Mouse (Mus musculus): Measurements from ENCODE around the gene Mrpl20.
"Not testable (repeated sequence)": the region's sequence is repeated elsewhere in the genome, so short reads cannot be mapped to it uniquely, and the experiment has no call there.

The Mrpl20 gene

GRCm38 (mm10) chr4:155784081-155784701 lies 18.5 kb upstream of the Mrpl20 start:
- peak; percentile 79 for DNase-seq

- no peak for DNase-seq
Measured at GRCm38 (mm10) chr4:155785246-155785645, 17.4 kb upstream of the Mrpl20 start.

GRCm38 (mm10) chr4:155785819-155786218 lies 16.9 kb upstream of the Mrpl20 start, which contains the start of gene Tmem88b:
Gene Tmem88b, minus strand, starts transcription at chr4:155785874.
- DNase-seq, result no peak

GRCm38 (mm10) chr4:155788300-155788699 lies 14.4 kb upstream of the Mrpl20 start:
- DNase-seq, result no peak

GRCm38 (mm10) chr4:155788833-155789232 lies 13.8 kb upstream of the Mrpl20 start:
- not testable (repeated sequence) for DNase-seq

DNA sequence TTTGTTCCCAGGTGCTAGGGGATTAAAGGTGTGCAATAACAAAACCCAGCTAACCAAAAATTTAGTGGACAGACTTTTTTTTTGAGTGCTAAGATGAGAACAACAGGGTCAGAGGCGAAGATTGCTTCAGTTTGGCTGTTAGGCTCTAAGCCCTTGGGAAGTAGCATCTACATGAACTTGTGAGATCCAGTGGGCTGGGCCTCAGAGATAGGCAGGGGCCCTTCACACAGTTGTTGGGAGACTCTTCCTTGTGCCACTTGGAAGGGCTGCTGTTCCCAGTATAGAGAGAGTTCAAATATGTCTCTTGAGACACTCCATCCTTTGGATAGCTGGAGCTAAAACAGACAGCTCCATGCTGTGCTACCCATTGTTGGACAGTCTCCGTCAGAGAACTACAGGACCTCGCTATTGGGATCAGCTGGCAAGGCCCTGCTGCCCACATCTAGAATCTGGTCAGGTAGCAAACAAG lies 12.6 kb upstream of the Mrpl20 start, which contains the start of gene Ankrd65:
Gene Ankrd65 (plus strand): TSS at position 419 of the 469 bp plus-strand sequence.
- DNase-seq, result no peak

DNA sequence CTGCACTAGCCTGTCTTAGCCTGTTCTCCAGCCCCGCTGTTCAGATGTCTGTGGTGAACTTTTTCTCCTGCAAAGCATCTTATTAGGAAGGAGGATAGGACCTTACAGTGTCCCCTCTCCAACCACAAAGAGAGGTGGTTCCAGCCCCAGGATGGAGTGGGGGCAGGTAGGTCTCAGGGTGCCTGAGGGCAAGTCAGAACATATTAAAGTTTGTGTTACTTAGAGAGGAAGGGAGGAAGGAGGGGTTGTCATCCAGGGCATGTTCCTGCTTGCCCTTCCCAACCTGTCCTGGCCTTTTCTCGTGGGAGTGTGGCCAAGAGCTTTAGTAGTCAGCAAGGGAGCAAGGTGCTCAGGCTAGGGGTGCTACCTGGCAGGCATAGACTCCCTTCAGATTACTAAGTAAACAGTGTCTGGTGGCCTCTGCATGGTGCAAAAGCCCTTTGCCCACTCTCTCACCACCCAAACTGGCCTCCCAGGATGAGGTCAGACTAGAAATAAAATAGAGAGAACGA lies 12.0 kb upstream of the Mrpl20 start:
- DNase-seq, result peak in 1 of 2 experiments; percentile 57

- no peak for DNase-seq
Measured at GRCm38 (mm10) chr4:155791240-155791933, 11.3 kb upstream of the Mrpl20 start.

DNA sequence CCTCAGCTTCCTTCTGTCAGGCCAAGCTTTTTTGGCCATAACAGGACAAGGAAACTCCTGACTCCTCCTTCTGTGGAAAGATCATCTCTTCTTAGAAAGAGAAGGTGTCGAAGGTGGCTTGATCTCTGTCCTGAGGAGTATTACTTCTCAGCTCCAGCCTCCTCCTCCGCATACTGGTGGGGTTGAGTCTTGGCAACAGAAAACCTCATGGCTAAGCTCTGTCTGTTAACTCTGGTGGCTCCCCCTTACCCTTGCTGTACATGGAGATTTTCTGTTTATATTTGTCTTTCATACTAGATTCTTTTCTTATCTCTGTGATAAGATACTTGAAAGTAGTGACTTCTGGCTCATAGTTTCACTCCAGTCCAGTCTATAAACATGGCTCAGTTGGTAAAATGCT lies 8.9 kb upstream of the Mrpl20 start:
- DNase-seq, result no peak

- DNase-seq, result no peak
Measured at GRCm38 (mm10) chr4:155802075-155802474, 603 bp upstream of the Mrpl20 start.

- DNase-seq, result peak; percentile 94 to 95
Measured at GRCm38 (mm10) chr4:155803340-155804041, 813 bp downstream of the Mrpl20 start.

DNA sequence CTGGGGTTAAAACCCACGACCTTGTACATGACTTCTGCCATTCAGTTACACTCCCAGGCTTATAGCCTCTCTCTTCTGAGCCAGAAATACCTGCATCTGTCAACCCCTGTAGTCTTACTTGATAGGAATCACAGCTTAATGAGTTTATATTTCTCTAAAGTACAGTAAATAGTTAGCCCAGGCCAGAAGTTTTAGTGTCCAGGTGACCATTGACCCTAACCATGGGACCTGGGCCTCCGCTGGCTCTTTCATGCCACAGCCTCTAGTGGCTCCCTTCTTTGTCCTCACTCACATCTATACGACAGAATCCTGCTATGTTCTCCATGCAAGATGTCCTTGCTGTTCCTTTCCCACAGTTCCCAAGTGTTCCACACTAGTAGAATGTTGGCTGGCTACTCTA lies 5.2 kb downstream of the Mrpl20 start:
- no peak for DNase-seq

- peak; percentile 95 to 96 for DNase-seq
Measured at GRCm38 (mm10) chr4:155811929-155812664, 9.4 kb downstream of the Mrpl20 start, which contains the start of gene Ccnl2. Gene Ccnl2, plus strand, starts transcription at chr4:155812489.

DNA sequence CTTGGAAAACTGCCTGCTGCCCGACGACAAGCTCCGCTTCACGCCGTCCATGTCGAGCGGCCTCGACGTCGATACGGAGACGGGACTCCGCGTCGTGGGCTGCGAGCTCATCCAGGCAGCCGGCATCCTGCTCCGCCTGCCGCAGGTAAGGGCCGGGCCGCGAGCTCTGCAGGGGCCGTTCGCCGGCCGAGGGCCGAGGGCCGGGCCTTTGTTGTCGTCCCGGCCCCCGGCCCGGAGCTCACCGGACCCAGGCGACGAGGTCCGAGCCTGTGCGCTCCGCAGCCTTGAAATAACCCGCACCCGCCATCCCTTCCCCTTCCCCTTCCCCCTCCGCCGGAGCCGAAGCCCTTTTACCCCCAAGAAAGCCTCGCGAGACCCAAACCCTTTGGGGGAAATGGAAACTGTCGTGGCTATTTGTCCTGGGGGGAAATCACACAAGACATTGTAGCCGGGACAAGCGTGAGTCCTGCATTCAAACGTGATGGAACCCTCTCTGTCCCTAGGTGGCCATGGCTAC lies 10.0 kb downstream of the Mrpl20 start:
- DNase-seq, result peak in 1 of 2 experiments; percentile 20

GRCm38 (mm10) chr4:155817533-155817932 lies 14.9 kb downstream of the Mrpl20 start:
- DNase-seq, result no peak

DNA sequence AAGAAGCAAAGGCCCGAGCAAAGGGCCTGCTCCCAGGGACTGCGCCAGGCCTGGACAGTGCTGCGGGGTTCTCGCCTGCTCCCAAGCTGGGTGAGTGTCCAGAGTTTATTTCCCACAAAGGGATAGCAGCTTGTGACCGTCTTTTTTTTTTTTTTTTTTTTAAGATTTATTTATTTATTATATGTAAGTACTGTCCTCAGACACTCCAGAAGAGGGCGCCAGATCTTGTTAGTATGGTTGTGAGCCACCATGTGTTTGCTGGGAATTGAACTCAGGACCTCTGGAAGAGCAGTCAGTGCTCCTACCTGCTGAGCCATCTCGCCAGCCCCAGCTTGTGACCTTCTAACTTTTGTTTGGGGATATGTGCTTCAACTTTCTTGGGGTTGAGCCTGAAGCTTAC lies 18.3 kb downstream of the Mrpl20 start:
- no peak for DNase-seq

GRCm38 (mm10) chr4:155823443-155823842 lies 20.8 kb downstream of the Mrpl20 start:
- DNase-seq, result no peak

GRCm38 (mm10) chr4:155829866-155830265 lies 27.2 kb downstream of the Mrpl20 start:
- DNase-seq, result no peak

DNA sequence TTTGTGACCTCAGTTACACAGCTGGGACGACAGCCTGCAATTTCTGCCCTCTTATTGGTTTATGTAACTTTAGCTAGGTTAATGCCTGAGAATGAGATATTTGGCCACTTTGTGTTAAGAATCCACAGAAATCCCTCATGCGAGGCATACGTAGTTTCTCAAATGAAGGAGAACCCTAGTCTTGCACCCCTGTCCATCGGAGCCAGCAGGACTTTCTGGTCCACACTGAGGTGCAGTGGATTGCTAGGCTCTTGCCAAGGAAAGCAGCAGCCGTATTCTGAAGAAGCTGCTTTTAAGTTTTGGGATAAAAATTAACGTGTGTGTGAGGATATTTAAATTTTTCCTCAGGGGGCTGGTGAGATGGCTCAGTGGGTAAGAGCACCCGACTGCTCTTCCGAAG lies 27.9 kb downstream of the Mrpl20 start:
- DNase-seq, result no peak

- peak; percentile 95 to 97 for DNase-seq
Measured at GRCm38 (mm10) chr4:155831205-155831766, 28.6 kb downstream of the Mrpl20 start, which contains the start of gene Aurkaip1. Gene Aurkaip1, plus strand, starts transcription at chr4:155831272.

DNA sequence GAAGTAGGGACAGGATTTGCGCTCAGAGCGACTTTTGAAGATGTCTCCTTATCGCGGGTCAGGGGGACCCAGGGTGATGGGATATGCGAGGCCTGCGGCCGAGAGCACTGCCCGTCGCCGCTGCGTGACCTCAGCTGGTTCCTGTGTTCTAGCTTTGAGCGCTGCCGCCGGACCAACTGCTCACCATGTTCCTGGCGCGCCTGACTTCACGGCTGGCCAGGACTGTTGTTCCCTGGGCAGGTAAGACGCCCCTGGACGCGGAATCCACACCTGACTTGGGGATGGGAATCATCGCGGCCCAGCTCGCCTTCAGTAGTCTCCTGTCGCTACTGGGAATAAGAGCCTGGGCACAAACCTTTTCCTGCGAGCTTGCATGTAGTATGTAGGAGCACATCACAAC lies 29.2 kb downstream of the Mrpl20 start:
- DNase-seq, result peak in 1 of 2 experiments; percentile 38

GRCm38 (mm10) chr4:155832321-155832720 lies 29.6 kb downstream of the Mrpl20 start:
- no peak for DNase-seq
